Mouse (Mus musculus) heart, embryonic 15.5 days (tissue): ENCODE measurements around the gene 6430550D23Rik. TPM values are rescaled to one million over a fixed set of nuclear protein-coding genes. Genes with fewer than 3 reads are reported as not detected.

Source experiments
- ATAC-seq: fragments of 200-750 bp; cut with Nextera tagmentation; replicated peaks from 2 replicates; pipeline ENCODE4 v1.8.0; 2017; ENCODE audit warnings: low read depth, moderate TSS enrichment; ENCODE audit not compliant: insufficient number of reproducible peaks, insufficient read depth, low FRiP score
- H3K27ac ChIP-seq: fragments of 300-500 bp; sonication (generic); 2 replicates; pipeline ENCODE4 v1.5.1; 2015; ENCODE audit warnings: mild to moderate bottlenecking, inconsistent platforms
- H3K27me3 ChIP-seq: fragments of 300-500 bp; sonication (generic); 2 replicates; pipeline ENCODE4 v1.6.1; 2015; ENCODE audit warnings: inconsistent platforms
- H3K36me3 ChIP-seq: fragments of 300-500 bp; sonication (generic); 2 replicates; pipeline ENCODE4 v1.6.1; 2015; ENCODE audit warnings: mild to moderate bottlenecking, inconsistent platforms
- H3K4me1 ChIP-seq: fragments of 300-500 bp; sonication (generic); replicated peaks from 2 replicates; pipeline ENCODE4 v1.6.1; 2015; ENCODE audit warnings: inconsistent platforms
- H3K4me2 ChIP-seq: fragments of 300-500 bp; sonication (generic); 2 replicates; pipeline ENCODE4 v1.6.1; 2015; ENCODE audit warnings: inconsistent platforms, mild to moderate bottlenecking, moderate library complexity
- H3K4me3 ChIP-seq: fragments of 300-500 bp; sonication (generic); 2 replicates; pipeline ENCODE4 v1.5.1; 2015; ENCODE audit warnings: mild to moderate bottlenecking, inconsistent platforms
- H3K9ac ChIP-seq: fragments of 300-500 bp; sonication (generic); 2 replicates; pipeline ENCODE4 v1.6.1; 2015; ENCODE audit warnings: mild to moderate bottlenecking, inconsistent platforms
- H3K9me3 ChIP-seq: fragments of 300-500 bp; sonication (generic); replicated peaks from 2 replicates; pipeline ENCODE4 v1.6.1; 2016; ENCODE audit warnings: inconsistent platforms
- WGBS: fragments of 180-500 bp; shearing (Covaris S2); methylation state at CpG from one replicate; pipeline ENCODE4 v1.1.7; 2015; ENCODE audit warnings: mixed read lengths; 5-methylcytosine and 5-hydroxymethylcytosine counted together
- polyA plus RNA-seq: library from polyadenylated mRNA; unstranded; fragments of >200 nt; fragmentation: Nextera tagmentation; extraction: Ambion mirVana; gene quantifications from 2 replicates; pipeline ENCODE4 v1.2.1, GENCODE M21; 2015

Gene 6430550D23Rik
- polyA plus RNA-seq, 1 experiment from 2014 or later = 0.63 TPM

GRCm38 (mm10) chr2:155989085-155989484 is 18.7 kb downstream of the 6430550D23Rik start:
- Histone ChIP-seq H3K4me3 (no peak overlapping the region), H3K9me3 (no peaks in the 10 kb centered on the region), H3K4me1 (peaks cover 24% of the 10 kb centered on the region), H3K27me3 (no peaks in the 10 kb centered on the region), H3K36me3 (peaks cover 78% of the 10 kb centered on the region), H3K9ac (no peak overlapping the region), H3K27ac (no peak overlapping the region), H3K4me2 (no peak overlapping the region)
- 35% methylated on average over 4 of the region's 4 CpGs for WGBS
- ATAC-seq = no peak

- no peaks in the 10 kb centered on the region for H3K9me3 ChIP-seq
- no peak overlapping the region for H3K4me2 ChIP-seq
- ATAC-seq = no peak
- H3K4me1 ChIP-seq = peaks cover 19% of the 10 kb centered on the region
- peaks cover 79% of the 10 kb centered on the region for H3K36me3 ChIP-seq
- H3K27me3 ChIP-seq = no peaks in the 10 kb centered on the region
- 93% methylated on average over 6 of the region's 6 CpGs for WGBS
- H3K27ac ChIP-seq = no peak overlapping the region
- H3K4me3 ChIP-seq = no peak overlapping the region
- H3K9ac ChIP-seq = no peak overlapping the region
These were observed 20.6 kb downstream of the 6430550D23Rik start for GRCm38 (mm10) chr2:155987131-155987530.

GRCm38 (mm10) chr2:155985776-155986175 is 22.0 kb downstream of the 6430550D23Rik start:
- WGBS = 93% methylated on average over 7 of the region's 7 CpGs
- ATAC-seq = no peak
- Histone ChIP-seq H3K36me3 (peaks cover 82% of the 10 kb centered on the region), H3K4me3 (no peak overlapping the region), H3K9me3 (no peaks in the 10 kb centered on the region), H3K4me1 (peaks cover 7% of the 10 kb centered on the region), H3K27ac (no peak overlapping the region), H3K27me3 (no peaks in the 10 kb centered on the region), H3K9ac (no peak overlapping the region), H3K4me2 (no peak overlapping the region)

DNA sequence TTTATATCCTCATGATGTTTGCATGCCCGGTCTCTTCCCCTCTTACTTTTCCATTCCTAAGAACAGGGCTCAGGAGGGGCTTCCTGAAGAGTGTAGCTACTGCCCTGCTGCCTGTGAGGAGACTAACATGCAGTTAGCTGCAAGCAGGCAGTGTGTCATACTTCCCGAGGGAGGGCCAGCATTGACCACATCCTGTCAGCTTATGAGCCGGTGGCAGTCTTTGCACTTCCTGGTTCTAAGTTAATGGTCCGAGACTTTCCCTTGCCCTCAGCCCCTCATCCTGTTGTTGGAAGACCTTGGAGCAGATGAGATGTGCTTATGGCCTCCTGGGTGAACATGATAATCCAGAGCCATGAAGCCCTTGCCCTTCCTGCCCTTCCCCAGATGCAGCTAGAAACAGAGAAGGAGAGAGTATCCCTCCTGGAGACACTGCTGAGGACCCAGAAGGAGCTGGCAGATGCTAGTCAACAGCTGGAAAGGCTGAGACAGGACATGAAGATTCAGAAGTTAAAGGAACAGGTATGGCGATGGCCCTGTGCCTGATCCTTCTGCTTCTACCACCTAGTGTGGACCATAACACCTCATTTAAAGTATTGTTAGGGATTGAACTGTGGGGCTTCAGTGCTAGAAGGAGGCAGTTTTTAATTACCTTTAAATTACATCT is 28.3 kb downstream of the 6430550D23Rik start:
- H3K9me3 ChIP-seq = no peaks in the 10 kb centered on the region
- peak overlapping the region; percentile 31 for H3K27ac ChIP-seq
- peaks cover 69% of the 10 kb centered on the region for H3K36me3 ChIP-seq
- 0 out of 2 replicates have a peak, but pooled peaks have one; percentile 35 for ATAC-seq
- no peak overlapping the region; the same call in 1 of the 2 replicates for H3K4me2 ChIP-seq
- whole genome bisulfite sequencing = 66% methylated on average over 5 of the region's 5 CpGs
- no peak overlapping the region for H3K4me3 ChIP-seq
- no peaks in the 10 kb centered on the region for H3K4me1 ChIP-seq
- no peaks in the 10 kb centered on the region for H3K27me3 ChIP-seq
- no peak overlapping the region for H3K9ac ChIP-seq

GRCm38 (mm10) chr2:155974087-155974731 is 33.6 kb downstream of the 6430550D23Rik start:
- Histone ChIP-seq H3K36me3 (peaks cover 75% of the 10 kb centered on the region), H3K9me3 (no peaks in the 10 kb centered on the region), H3K4me1 (no peaks in the 10 kb centered on the region), H3K27me3 (no peaks in the 10 kb centered on the region), H3K27ac (no peak overlapping the region), H3K4me3 (no peak overlapping the region), H3K4me2 (no peak overlapping the region), H3K9ac (no peak overlapping the region)
- ATAC-seq = no peak
- WGBS = 74% methylated on average over 14 of the region's 14 CpGs

DNA sequence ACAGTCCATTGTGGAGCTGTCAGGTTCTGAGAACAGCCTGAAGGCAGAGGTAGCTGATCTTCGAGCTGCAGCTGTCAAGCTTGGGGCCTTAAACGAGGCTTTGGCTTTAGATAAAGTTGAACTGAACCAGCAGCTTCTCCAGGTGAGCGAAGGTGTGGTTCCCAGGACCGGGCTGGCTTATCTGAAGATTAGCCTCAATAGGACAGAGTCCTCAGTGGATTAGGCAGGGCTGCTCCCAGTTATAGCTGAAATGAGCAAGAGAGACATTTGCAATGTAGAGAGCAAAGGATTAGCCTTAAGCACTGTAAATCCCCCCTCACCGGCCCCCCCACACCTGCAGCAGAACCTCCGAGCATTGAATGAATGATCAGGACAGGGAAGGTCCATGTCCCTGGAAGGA is 34.4 kb downstream of the 6430550D23Rik start:
- Histone ChIP-seq H3K27me3 (no peaks in the 10 kb centered on the region), H3K4me2 (no peak overlapping the region), H3K27ac (no peak overlapping the region), H3K9ac (no peak overlapping the region), H3K4me1 (no peaks in the 10 kb centered on the region), H3K4me3 (no peak overlapping the region), H3K9me3 (no peaks in the 10 kb centered on the region), H3K36me3 (peaks cover 78% of the 10 kb centered on the region)
- ATAC-seq = no peak
- 75% methylated on average over 6 of the region's 6 CpGs for WGBS

DNA sequence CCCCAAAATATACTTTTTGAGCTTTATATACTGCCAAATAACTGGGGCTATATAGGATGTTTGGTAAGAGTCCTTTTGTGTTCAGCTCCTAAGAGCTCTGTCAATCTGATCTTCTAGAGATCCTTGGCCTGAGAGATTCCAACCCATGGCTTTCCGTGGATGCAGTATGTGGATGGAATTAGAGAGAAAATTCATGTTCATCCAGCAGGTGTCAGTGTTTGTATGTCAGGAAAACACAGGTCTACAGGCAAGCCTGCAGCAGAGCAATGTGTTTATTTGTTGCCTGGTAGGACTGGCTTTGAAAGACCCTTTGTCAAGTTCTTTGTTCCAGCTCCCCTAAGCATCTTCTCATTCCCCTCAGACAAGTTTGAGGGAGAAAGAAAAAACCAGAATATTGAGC is 44.8 kb downstream of the 6430550D23Rik start:
- H3K27me3 ChIP-seq = no peaks in the 10 kb centered on the region
- WGBS = 41% methylated on average over 1 of the region's 1 CpGs
- peaks cover 41% of the 10 kb centered on the region for H3K36me3 ChIP-seq
- no peaks in the 10 kb centered on the region for H3K4me1 ChIP-seq
- H3K9me3 ChIP-seq = no peaks in the 10 kb centered on the region
- H3K4me2 ChIP-seq = no peak overlapping the region
- H3K27ac ChIP-seq = no peak overlapping the region
- H3K4me3 ChIP-seq = no peak overlapping the region
- no peak overlapping the region for H3K9ac ChIP-seq
- no peak for ATAC-seq

DNA sequence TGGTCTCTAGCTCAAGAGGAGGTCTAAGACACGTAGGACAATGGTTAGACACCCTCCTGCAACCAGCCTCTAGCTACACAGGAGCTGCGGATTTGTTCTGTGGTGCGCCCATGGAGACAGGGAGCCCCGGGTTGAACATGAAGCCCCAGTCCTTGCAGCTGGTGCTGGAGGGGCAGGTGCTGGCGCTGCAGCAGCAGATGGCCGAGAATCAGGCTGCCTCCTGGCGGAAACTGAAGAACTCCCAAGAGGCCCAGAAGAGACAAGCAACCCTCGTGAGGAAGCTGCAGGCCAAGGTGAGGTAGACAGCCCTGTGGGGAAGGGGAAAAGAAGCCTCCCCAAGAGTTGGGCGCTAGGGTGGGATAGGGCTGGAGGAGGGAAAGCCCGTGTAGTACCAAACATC is 45.9 kb downstream of the 6430550D23Rik start:
- Histone ChIP-seq H3K4me1 (peaks cover 8% of the 10 kb centered on the region), H3K27ac (no peak overlapping the region), H3K9me3 (no peaks in the 10 kb centered on the region), H3K36me3 (peaks cover 30% of the 10 kb centered on the region), H3K4me2 (no peak overlapping the region), H3K27me3 (no peaks in the 10 kb centered on the region), H3K9ac (no peak overlapping the region), H3K4me3 (no peak overlapping the region)
- ATAC-seq = no peak
- WGBS = 87% methylated on average over 10 of the region's 10 CpGs

DNA sequence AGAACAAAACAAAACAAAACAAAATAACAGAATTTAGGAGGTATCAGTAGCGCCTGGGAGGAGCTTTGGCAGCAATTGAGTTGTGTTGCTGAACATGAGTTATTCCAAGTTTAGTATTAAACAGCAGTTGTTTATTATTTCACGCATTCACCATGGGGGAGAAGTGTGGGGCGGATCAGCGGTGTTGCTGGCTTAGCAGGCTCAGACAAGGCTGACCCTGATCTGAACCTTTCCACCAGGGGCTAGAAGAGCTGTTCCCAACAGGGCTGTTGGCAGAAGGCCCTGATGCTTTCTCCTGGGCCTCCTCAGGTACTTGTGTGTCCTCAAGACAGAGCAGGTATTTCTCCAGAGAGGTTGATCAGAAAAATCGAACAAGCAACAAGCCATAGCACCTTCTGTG is 47.8 kb downstream of the 6430550D23Rik start:
- no peak overlapping the region for H3K9ac ChIP-seq
- H3K4me1 ChIP-seq = peaks cover 8% of the 10 kb centered on the region
- no peak for ATAC-seq
- H3K27ac ChIP-seq = no peak overlapping the region
- peaks cover 16% of the 10 kb centered on the region; the same call in 1 of the 2 replicates for H3K36me3 ChIP-seq
- H3K4me2 ChIP-seq = no peak overlapping the region
- WGBS = 80% methylated on average over 5 of the region's 5 CpGs
- H3K27me3 ChIP-seq = no peaks in the 10 kb centered on the region
- no peaks in the 10 kb centered on the region for H3K9me3 ChIP-seq
- H3K4me3 ChIP-seq = no peak overlapping the region

- Histone ChIP-seq H3K4me3 (peak within 1 kb of the TSS; percentile 81), H3K4me1 (peaks cover 8% of the 10 kb centered on the region), H3K9ac (peak within 1 kb of the TSS; percentile 90), H3K9me3 (no peaks in the 10 kb centered on the region), H3K27ac (peak within 1 kb of the TSS; percentile 89), H3K27me3 (no peaks in the 10 kb centered on the region), H3K36me3 (no peaks in the 10 kb centered on the region; the same call in 1 of the 2 replicates), H3K4me2 (peak within 1 kb of the TSS; percentile 72)
- WGBS = 3% methylated on average over 57 of the region's 59 CpGs
- peak; percentile 99 for ATAC-seq
These were observed 51.4 kb downstream of the 6430550D23Rik start, which contains the start of gene Cep250 for GRCm38 (mm10) chr2:155956134-155957059. Cep250 (plus strand) TSS chr2:155956458.

DNA sequence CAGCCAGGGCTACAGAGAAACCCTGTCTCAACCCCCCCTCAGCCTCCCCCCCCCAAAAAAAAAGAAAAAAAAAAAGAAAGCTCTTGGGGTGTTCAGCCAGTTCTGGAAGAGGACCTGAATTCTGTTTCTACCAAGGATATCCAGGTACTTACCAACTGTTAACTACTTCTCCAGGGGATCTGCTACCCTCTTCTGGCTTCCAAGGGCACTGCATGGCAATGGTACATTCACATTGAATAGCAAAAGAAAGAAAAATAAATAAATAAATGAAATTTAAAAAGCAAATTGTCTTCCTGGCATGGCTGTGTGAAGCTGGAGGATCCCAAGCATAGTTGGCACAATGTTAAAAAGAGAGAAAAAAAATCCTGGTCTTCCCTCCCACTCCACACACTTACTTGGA is 55.8 kb downstream of the 6430550D23Rik start:
- H3K9me3 ChIP-seq = no peaks in the 10 kb centered on the region
- no peak overlapping the region for H3K9ac ChIP-seq
- H3K4me2 ChIP-seq = no peak overlapping the region
- H3K4me3 ChIP-seq = no peak overlapping the region
- H3K4me1 ChIP-seq = peaks cover 5% of the 10 kb centered on the region; the same call in 1 of the 2 replicates
- no peak for ATAC-seq
- no peak overlapping the region for H3K27ac ChIP-seq
- no peaks in the 10 kb centered on the region for H3K27me3 ChIP-seq
- no peaks in the 10 kb centered on the region for H3K36me3 ChIP-seq
